ENCODE assay signal across 37 mouse cellular contexts in the genomic region with DNA sequence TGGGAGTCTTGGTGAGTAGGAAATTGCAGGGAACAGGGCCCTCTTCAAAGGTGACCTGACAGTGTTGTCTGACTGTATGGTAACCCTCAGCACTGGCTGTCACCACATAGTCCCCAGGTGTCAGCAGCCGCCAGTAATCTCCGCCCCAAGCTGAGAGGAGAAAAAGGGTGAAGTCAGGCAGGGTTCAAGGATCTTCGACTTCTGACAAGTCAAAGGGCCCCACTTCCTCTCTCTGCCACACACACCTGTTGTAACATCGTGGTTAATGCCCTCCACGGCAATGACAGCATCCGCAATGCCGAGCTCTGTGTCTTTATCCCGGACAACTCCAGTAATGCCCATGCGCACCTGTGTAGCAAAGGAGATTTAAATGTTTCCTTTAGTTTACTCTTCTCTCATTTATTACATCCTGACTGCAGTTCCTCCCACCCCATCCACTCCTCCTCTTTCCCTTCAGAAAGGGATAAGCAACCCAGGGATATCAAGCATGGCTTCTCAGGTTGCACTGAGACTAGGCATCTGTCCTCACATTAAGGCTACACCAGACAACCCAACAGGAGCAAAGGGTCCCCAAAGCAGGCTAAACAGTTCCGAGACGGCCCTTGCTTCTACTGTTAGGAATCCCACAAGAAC. TPM values are rescaled to one million over a fixed set of nuclear protein-coding genes. Genes with fewer than 3 reads are reported as not detected.
A peak's percentile ranks its signal among the peaks of the same experiment; 100 is the strongest.
DNase-seq lines count a peak whose midpoint lies in the region; ATAC-seq lines count a peak whose summit lies in the region.
"Had no signal": no experiment of that assay in that cellular context is flagged by ENCODE, and none has a peak within 500 bp of the region (broad histone marks: within the 10 kb centered on the region; RNA-seq: fewer than 3 reads in every experiment).

No protein-coding gene starts in this region.

- DNase-seq in heart, postnatal 4 days, result no peak
- DNase-seq in midbrain, embryonic 11.5 days (ENCODE audit: low spot score, missing footprints), result peak; percentile 12
- peak; percentile 74 to 83 for DNase-seq in thymus, postnatal 10 days (ENCODE audit: low spot score in 2 of 2)
- DNase-seq in gastrocnemius, postnatal 14 days, result no peak
- DNase-seq in embryo, embryonic 10.5 days (ENCODE audit: low spot score), result no peak
- DNase-seq: adrenal gland, postnatal 14 days; cerebellum, adult 11 months; cerebellum, adult 9-11 months; kidney, adult 18-20 months; layer of hippocampus, postnatal 36 days; left cerebral cortex, postnatal 4 days; liver, postnatal 0 days; lung, postnatal 36 days; midbrain, embryonic 14.5 days; retina, postnatal 1 day; right cerebral cortex, postnatal 14 days had no signal

- WGBS in heart, embryonic 16.5 days, result 79% methylated on average over 11 of the region's 11 CpGs
- WGBS in midbrain, embryonic 11.5 days, result 86% methylated on average over 11 of the region's 11 CpGs
- WGBS in midbrain, embryonic 13.5 days, result 89% methylated on average over 11 of the region's 11 CpGs

- H3K4me3 ChIP-seq in heart, embryonic 16.5 days (ENCODE audit: low read length), result no peak overlapping the region
- H3K4me3 ChIP-seq in midbrain, embryonic 11.5 days (ENCODE audit: low read depth, low read length), result no peak overlapping the region
- H3K4me3 ChIP-seq in midbrain, embryonic 13.5 days (replicated peaks), result no peak overlapping the region
- H3K4me3 ChIP-seq: embryonic facial prominence, embryonic 13.5 days; forebrain, embryonic 10.5 days; forebrain, embryonic 15.5 days; heart, embryonic 15.5 days; hindbrain, embryonic 10.5 days; hindbrain, embryonic 15.5 days; liver, embryonic 12.5 days; megakaryocyte, embryonic 14.5 days; stomach, embryonic 15.5 days had no signal

- ATAC-seq in heart, embryonic 16.5 days (replicated peaks; ENCODE audit: extremely low read depth, insufficient read depth, low FRiP score), result peak; percentile 65; the same call in 1 of the 2 replicates
- no peak for ATAC-seq in midbrain, embryonic 11.5 days (ENCODE audit: low FRiP score)
- ATAC-seq in midbrain, embryonic 13.5 days, result no peak
- ATAC-seq: CD4-positive, CD25-positive, alpha-beta regulatory T cell, adult 4 months; forebrain, embryonic 15.5 days; inflammation-experienced regulatory T-cells, adult 6 months; liver, embryonic 12.5 days; liver, postnatal 0 days had no signal

- H3K36me3 ChIP-seq in heart, embryonic 16.5 days (ENCODE audit: control insufficient read depth, insufficient read depth), result no peaks in the 10 kb centered on the region
- no peaks in the 10 kb centered on the region for H3K36me3 ChIP-seq in midbrain, embryonic 11.5 days (ENCODE audit: control insufficient read depth, insufficient read depth, low read length)
- H3K36me3 ChIP-seq in midbrain, embryonic 13.5 days, result peaks cover 6% of the 10 kb centered on the region
- H3K36me3 ChIP-seq: forebrain, embryonic 15.5 days; heart, embryonic 15.5 days; hindbrain, embryonic 15.5 days; liver, embryonic 12.5 days had no signal

- H3K4me1 ChIP-seq in heart, embryonic 16.5 days (ENCODE audit: control insufficient read depth, insufficient read depth, low read length), result no peaks in the 10 kb centered on the region
- no peaks in the 10 kb centered on the region for H3K4me1 ChIP-seq in midbrain, embryonic 11.5 days (ENCODE audit: control insufficient read depth, insufficient read depth, low read length)
- no peaks in the 10 kb centered on the region for H3K4me1 ChIP-seq in midbrain, embryonic 13.5 days (replicated peaks)
- H3K4me1 ChIP-seq: forebrain, embryonic 15.5 days; heart, embryonic 15.5 days; hindbrain, embryonic 15.5 days; liver, embryonic 12.5 days; stomach, embryonic 15.5 days had no signal

- no peak overlapping the region for H3K4me2 ChIP-seq in heart, embryonic 16.5 days (ENCODE audit: low read depth, low read length)
- H3K4me2 ChIP-seq in midbrain, embryonic 11.5 days, result no peak overlapping the region
- no peak overlapping the region for H3K4me2 ChIP-seq in midbrain, embryonic 13.5 days (replicated peaks)
- H3K4me2 ChIP-seq: embryonic facial prominence, embryonic 13.5 days; forebrain, embryonic 15.5 days; heart, embryonic 15.5 days; hindbrain, embryonic 15.5 days; liver, embryonic 12.5 days; stomach, embryonic 15.5 days had no signal

- H3K27ac ChIP-seq in heart, embryonic 16.5 days (ENCODE audit: low read length), result no peak overlapping the region
- no peak overlapping the region for H3K27ac ChIP-seq in midbrain, embryonic 11.5 days (ENCODE audit: low read depth, low read length)
- H3K27ac ChIP-seq in midbrain, embryonic 13.5 days, result no peak overlapping the region
- H3K27ac ChIP-seq: embryonic facial prominence, embryonic 13.5 days; forebrain, embryonic 10.5 days; forebrain, embryonic 15.5 days; heart, embryonic 15.5 days; hindbrain, embryonic 10.5 days; hindbrain, embryonic 15.5 days; liver, embryonic 12.5 days; stomach, embryonic 15.5 days had no signal

- no peaks in the 10 kb centered on the region for H3K9me3 ChIP-seq in heart, embryonic 16.5 days (replicated peaks; ENCODE audit: control insufficient read depth, low read length)
- H3K9me3 ChIP-seq in midbrain, embryonic 11.5 days (ENCODE audit: control insufficient read depth, low read length), result no peaks in the 10 kb centered on the region
- H3K9me3 ChIP-seq in midbrain, embryonic 13.5 days, result no peaks in the 10 kb centered on the region
- H3K9me3 ChIP-seq: embryonic facial prominence, embryonic 13.5 days; forebrain, embryonic 10.5 days; forebrain, embryonic 15.5 days; heart, embryonic 15.5 days; hindbrain, embryonic 10.5 days; hindbrain, embryonic 15.5 days; liver, embryonic 12.5 days; megakaryocyte, embryonic 14.5 days; stomach, embryonic 15.5 days had no signal

- H3K27me3 ChIP-seq in heart, embryonic 16.5 days (ENCODE audit: control insufficient read depth, insufficient read depth, low read length), result peaks cover 1% of the 10 kb centered on the region
- H3K27me3 ChIP-seq in midbrain, embryonic 11.5 days (ENCODE audit: control insufficient read depth, insufficient read depth, low read length), result no peaks in the 10 kb centered on the region
- 0 out of 2 replicates have a peak, but pooled peaks cover 1% of the 10 kb centered on the region for H3K27me3 ChIP-seq in midbrain, embryonic 13.5 days
- H3K27me3 ChIP-seq: forebrain, embryonic 15.5 days; heart, embryonic 15.5 days; hindbrain, embryonic 15.5 days; stomach, embryonic 15.5 days had no signal

- intact Hi-C loops in gastrocnemius, postnatal 14 days (cut with DNase I; ENCODE audit: low total_unique reads), result no loop called here

- H3K9ac ChIP-seq in heart, embryonic 16.5 days (ENCODE audit: low read length), result no peak overlapping the region
- H3K9ac ChIP-seq in midbrain, embryonic 11.5 days (ENCODE audit: low read length), result no peak overlapping the region
- H3K9ac ChIP-seq in midbrain, embryonic 13.5 days (replicated peaks), result no peak overlapping the region
- H3K9ac ChIP-seq: embryonic facial prominence, embryonic 13.5 days; forebrain, embryonic 15.5 days; heart, embryonic 15.5 days; hindbrain, embryonic 15.5 days; liver, embryonic 12.5 days; liver, postnatal 0 days; stomach, embryonic 15.5 days had no signal

RNA-seq across cellular contexts. Expression of a gene that starts 6.3 kb away (rescaled TPM):
- 27.2 and 29.4 TPM in 2 replicates for polyA plus RNA-seq in heart, embryonic 16.5 days (2015; fragmentation: Nextera tagmentation; extraction: Ambion mirVana)
- 10 to 100 TPM in 1 of 2 experiments, 1 to 10 TPM in 1; 9.6 to 10.9 TPM for total RNA-seq in heart, postnatal 4 days (2021)
- polyA plus RNA-seq in midbrain, embryonic 11.5 days (2014; fragmentation: Nextera tagmentation; extraction: Ambion mirVana), result 26.7 and 27.8 TPM in 2 replicates
- 13.6 and 16.4 TPM in 2 replicates for polyA plus RNA-seq in midbrain, embryonic 13.5 days (2015; fragmentation: Nextera tagmentation; extraction: Ambion mirVana)
- 10 to 100 TPM in 1 of 2 experiments, 1 to 10 TPM in 1; 7.6 to 10.2 TPM for total RNA-seq in gastrocnemius, postnatal 14 days (2021)

RNA-seq across cellular contexts. Expression of a gene that starts 13.9 kb away (rescaled TPM):
- polyA plus RNA-seq in heart, embryonic 16.5 days (2015; fragmentation: Nextera tagmentation; extraction: Ambion mirVana), result not detected in 2 replicates
- total RNA-seq in heart, postnatal 4 days (2021), result not detected
- polyA plus RNA-seq in midbrain, embryonic 11.5 days (2014; fragmentation: Nextera tagmentation; extraction: Ambion mirVana), result not detected in 2 replicates
- polyA plus RNA-seq in midbrain, embryonic 13.5 days (2015; fragmentation: Nextera tagmentation; extraction: Ambion mirVana), result 0.17 TPM in 2 replicates
- not detected for total RNA-seq in gastrocnemius, postnatal 14 days (2021)
- total RNA-seq: adrenal gland, postnatal 14 days; gastrocnemius, adult 8-10 months; layer of hippocampus, postnatal 36 days; left cerebral cortex, postnatal 4 days; monocyte, adult 5-6 weeks had no signal
- polyA plus RNA-seq: CD4-positive, CD25-positive, alpha-beta regulatory T cell, adult 4 months; embryonic facial prominence, embryonic 13.5 days; gonadal fat pad, adult 2 months; heart, embryonic 15.5 days; hindbrain, embryonic 10.5 days; inflammation-experienced regulatory T-cells, adult 6 months; large intestine, adult 2 months; limb, embryonic 14.5 days; liver, embryonic 12.5 days; liver, postnatal 0 days; lung, embryonic 16.5 days; midbrain, embryonic 14.5 days; small intestine, adult 2 months had no signal

RNA-seq across cellular contexts. Expression of a gene that starts 13.9 kb away (rescaled TPM):
- not detected in 2 replicates for polyA plus RNA-seq in heart, embryonic 16.5 days (2015; fragmentation: Nextera tagmentation; extraction: Ambion mirVana)
- not detected for total RNA-seq in heart, postnatal 4 days (2021)
- not detected in 2 replicates for polyA plus RNA-seq in midbrain, embryonic 11.5 days (2014; fragmentation: Nextera tagmentation; extraction: Ambion mirVana)
- polyA plus RNA-seq in midbrain, embryonic 13.5 days (2015; fragmentation: Nextera tagmentation; extraction: Ambion mirVana), result 0.46 and 0.58 TPM in 2 replicates
- total RNA-seq in gastrocnemius, postnatal 14 days (2021), result not detected
- total RNA-seq: adrenal gland, postnatal 14 days; gastrocnemius, adult 8-10 months; layer of hippocampus, postnatal 36 days; left cerebral cortex, postnatal 4 days; monocyte, adult 5-6 weeks had no signal
- polyA plus RNA-seq: CD4-positive, CD25-positive, alpha-beta regulatory T cell, adult 4 months; embryonic facial prominence, embryonic 13.5 days; heart, embryonic 15.5 days; inflammation-experienced regulatory T-cells, adult 6 months; large intestine, adult 2 months; limb, embryonic 14.5 days; liver, embryonic 12.5 days; liver, postnatal 0 days; lung, embryonic 16.5 days; midbrain, embryonic 14.5 days; small intestine, adult 2 months; stomach, embryonic 15.5 days had no signal

RNA-seq across cellular contexts. Expression of a gene that starts 15.2 kb away (rescaled TPM):
- polyA plus RNA-seq in heart, embryonic 16.5 days (2015; fragmentation: Nextera tagmentation; extraction: Ambion mirVana), result 0.11 TPM in 1 of 2 replicates, not detected in the other
- not detected for total RNA-seq in heart, postnatal 4 days (2021)
- polyA plus RNA-seq in midbrain, embryonic 11.5 days (2014; fragmentation: Nextera tagmentation; extraction: Ambion mirVana), result not detected in 2 replicates
- polyA plus RNA-seq in midbrain, embryonic 13.5 days (2015; fragmentation: Nextera tagmentation; extraction: Ambion mirVana), result not detected in 2 replicates
- not detected for total RNA-seq in gastrocnemius, postnatal 14 days (2021)
- total RNA-seq: adrenal gland, postnatal 14 days; gastrocnemius, adult 8-10 months; layer of hippocampus, postnatal 36 days; left cerebral cortex, postnatal 4 days; monocyte, adult 5-6 weeks had no signal
- polyA plus RNA-seq: CD4-positive, CD25-positive, alpha-beta regulatory T cell, adult 4 months; forebrain, embryonic 10.5 days; forebrain, embryonic 15.5 days; heart, embryonic 15.5 days; hindbrain, embryonic 10.5 days; inflammation-experienced regulatory T-cells, adult 6 months; large intestine, adult 2 months; limb, embryonic 14.5 days; liver, embryonic 12.5 days; liver, postnatal 0 days; lung, embryonic 16.5 days; midbrain, embryonic 14.5 days; neural tube, embryonic 14.5 days; small intestine, adult 2 months; stomach, embryonic 15.5 days had no signal

RNA-seq across cellular contexts. Expression of a gene that starts 33.0 kb away (rescaled TPM):
- 57.1 and 60.9 TPM in 2 replicates for polyA plus RNA-seq in heart, embryonic 16.5 days (2015; fragmentation: Nextera tagmentation; extraction: Ambion mirVana)
- 10 to 100 TPM; 39.0 to 45.3 TPM for total RNA-seq in heart, postnatal 4 days (2021)
- polyA plus RNA-seq in midbrain, embryonic 11.5 days (2014; fragmentation: Nextera tagmentation; extraction: Ambion mirVana), result 83.7 and 91.7 TPM in 2 replicates
- polyA plus RNA-seq in midbrain, embryonic 13.5 days (2015; fragmentation: Nextera tagmentation; extraction: Ambion mirVana), result 112 and 124 TPM in 2 replicates
- total RNA-seq in gastrocnemius, postnatal 14 days (2021), result 10 to 100 TPM; 17.2 to 17.3 TPM

Comparison
In these comparisons a context has a peak if more than half of its experiments do, and no peak if none do; other contexts are left out.
1. DNase-seq: peak in midbrain, embryonic 11.5 days (single experiment) and thymus, postnatal 10 days (2 of 2); none in heart, postnatal 4 days (single experiment), gastrocnemius, postnatal 14 days (single experiment) and embryo, embryonic 10.5 days (single experiment).